Mouse (Mus musculus) right cerebral cortex, adult 2 months (tissue): Measurements from ENCODE around the gene Ociad2.
"Not testable (repeated sequence)": the region's sequence is repeated elsewhere in the genome, so short reads cannot be mapped to it uniquely, and the experiment has no call there.

Experiments used
- DNase-seq, 2 experiments: peaks; one replicate each; pipeline ENCODE4 v3.0.0; 2021 to 2022; ENCODE audit warnings: low spot score in 2 of 2

Gene Ociad2

GRCm38 (mm10) chr5:73353519-73353918 lies 12.7 kb upstream of the Ociad2 start:
- DNase-seq, result no peak

- no peak for DNase-seq
These were observed 11.0 kb upstream of the Ociad2 start for GRCm38 (mm10) chr5:73351796-73352195.

GRCm38 (mm10) chr5:73349514-73349913 lies 8.7 kb upstream of the Ociad2 start:
- no peak for DNase-seq

- DNase-seq, result no peak
These were observed 4.4 kb upstream of the Ociad2 start for GRCm38 (mm10) chr5:73345254-73345653.

- peak; percentile 85 to 89 for DNase-seq
These were observed 3.5 kb upstream of the Ociad2 start for GRCm38 (mm10) chr5:73344310-73344709.

GRCm38 (mm10) chr5:73342701-73343355 lies 2.0 kb upstream of the Ociad2 start:
- no peak for DNase-seq

- no peak for DNase-seq
These were observed 777 bp downstream of the Ociad2 start for GRCm38 (mm10) chr5:73339779-73340722.

- DNase-seq, result no peak
These were observed 2.0 kb downstream of the Ociad2 start for GRCm38 (mm10) chr5:73338832-73339163.

GRCm38 (mm10) chr5:73337961-73338831 lies 2.6 kb downstream of the Ociad2 start:
- DNase-seq, result peak; percentile 71 to 75

- no peak for DNase-seq
These were observed 4.4 kb downstream of the Ociad2 start for GRCm38 (mm10) chr5:73336448-73336847.

- no peak for DNase-seq
These were observed 9.8 kb downstream of the Ociad2 start for GRCm38 (mm10) chr5:73331002-73331401.

GRCm38 (mm10) chr5:73324526-73325170 lies 16.2 kb downstream of the Ociad2 start:
- DNase-seq, result no peak

- DNase-seq, result no peak
These were observed 17.2 kb downstream of the Ociad2 start for GRCm38 (mm10) chr5:73323602-73324001.

GRCm38 (mm10) chr5:73322684-73323083 lies 18.1 kb downstream of the Ociad2 start:
- DNase-seq, result not testable (repeated sequence)

- DNase-seq, result no peak
These were observed 21.5 kb downstream of the Ociad2 start for GRCm38 (mm10) chr5:73319306-73319705.

GRCm38 (mm10) chr5:73314654-73315053 lies 26.2 kb downstream of the Ociad2 start:
- DNase-seq, result no peak

GRCm38 (mm10) chr5:73313591-73313990 lies 27.2 kb downstream of the Ociad2 start:
- no peak for DNase-seq

- no peak for DNase-seq
These were observed 29.4 kb downstream of the Ociad2 start for GRCm38 (mm10) chr5:73311458-73311857.

GRCm38 (mm10) chr5:73310401-73310800 lies 30.4 kb downstream of the Ociad2 start:
- no peak for DNase-seq

- DNase-seq, result no peak
These were observed 31.3 kb downstream of the Ociad2 start for GRCm38 (mm10) chr5:73309496-73309895.

GRCm38 (mm10) chr5:73307297-73307696 lies 33.5 kb downstream of the Ociad2 start:
- DNase-seq, result no peak

- DNase-seq, result no peak
These were observed 34.3 kb downstream of the Ociad2 start for GRCm38 (mm10) chr5:73306486-73306885.
